Mouse (Mus musculus) left cerebral cortex, adult 11 months (tissue): ENCODE measurements around the gene B4galt1.
A peak's percentile ranks its signal among the peaks of the same experiment; 100 is the strongest.

Experiments
- DNase-seq: peaks from one replicate; pipeline ENCODE4 v3.0.0; 2022; ENCODE audit warnings: low spot score

The B4galt1 gene

DNA sequence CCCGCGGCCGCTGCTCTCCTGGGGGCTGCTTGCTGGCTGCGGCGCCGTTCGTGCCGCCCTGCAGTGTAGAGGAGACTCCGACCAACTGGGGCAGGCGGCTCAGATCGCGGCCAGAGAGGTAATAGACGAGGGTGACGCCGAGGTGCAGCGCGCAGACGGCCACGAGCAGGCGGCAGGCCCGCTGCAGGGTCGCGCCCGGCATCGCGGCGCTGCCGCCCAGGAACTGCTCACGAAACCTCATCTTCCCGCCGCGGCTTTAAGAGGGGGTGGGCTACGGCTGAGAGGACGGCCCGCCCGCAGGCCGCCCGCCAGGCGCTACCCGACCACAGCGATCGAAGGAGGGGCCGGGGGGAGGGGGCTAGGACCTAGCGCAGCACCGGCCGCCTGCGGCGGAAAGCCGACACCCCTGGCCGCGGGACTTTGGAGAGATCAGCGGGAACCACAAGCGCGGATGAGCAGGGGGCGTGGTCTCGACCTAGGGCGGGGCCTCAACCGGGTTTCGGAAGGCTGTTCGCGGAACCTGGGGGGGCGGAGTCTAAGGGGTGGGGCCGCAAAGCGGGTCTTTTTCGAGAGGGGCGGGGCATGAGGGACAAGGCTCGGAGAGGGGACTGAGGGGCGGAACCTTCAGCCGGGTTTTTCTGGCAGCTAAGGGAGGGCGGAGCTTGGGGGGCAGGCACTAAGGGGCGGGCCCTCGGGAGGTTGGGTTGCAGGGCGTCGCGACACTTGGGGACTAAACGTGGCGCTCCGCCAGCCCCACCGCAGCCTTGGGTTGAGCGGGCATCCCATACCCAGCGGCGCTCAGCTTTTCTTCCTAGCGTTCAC is at the start of gene B4galt1:
B4galt1 (minus strand) TSS at position 441 of the 822 bp plus-strand sequence.
- peak; percentile 84 for DNase-seq

GRCm38 (mm10) chr4:40900612-40901011 is 46.8 kb upstream of the B4galt1 start:
- no peak for DNase-seq

GRCm38 (mm10) chr4:40900071-40900470 is 46.3 kb upstream of the B4galt1 start:
- no peak for DNase-seq

GRCm38 (mm10) chr4:40899264-40899663 is 45.5 kb upstream of the B4galt1 start:
- no peak for DNase-seq

DNA sequence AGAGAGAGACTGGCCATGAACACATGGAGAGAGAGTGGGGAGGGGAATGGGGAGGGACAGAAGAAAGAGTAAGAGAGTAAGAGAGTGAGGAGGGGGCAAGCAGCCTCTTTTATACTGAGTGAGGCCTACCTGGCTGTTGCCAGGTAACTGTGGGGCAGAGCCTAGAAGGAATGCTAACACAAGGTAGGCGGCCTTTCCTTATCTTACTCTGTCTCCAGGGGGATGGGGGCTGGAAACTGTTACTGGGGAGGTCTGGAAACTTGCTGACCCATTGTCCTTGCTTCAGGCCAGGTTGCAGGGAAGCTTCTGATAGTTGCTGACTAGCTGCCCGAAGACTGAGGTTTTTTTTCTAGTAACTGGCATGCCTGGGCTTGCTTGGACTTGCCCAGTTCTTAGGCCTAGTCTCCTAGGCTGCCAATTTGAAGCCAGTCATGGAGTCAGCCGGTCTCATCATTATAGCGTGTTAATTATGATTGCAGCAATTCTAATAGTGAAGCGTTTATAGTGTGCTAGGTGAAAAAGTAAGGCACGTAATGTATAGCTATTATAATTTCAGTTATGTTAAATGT is 44.8 kb upstream of the B4galt1 start:
- DNase-seq, result no peak

GRCm38 (mm10) chr4:40895646-40896045 is 41.8 kb upstream of the B4galt1 start:
- no peak for DNase-seq

DNA sequence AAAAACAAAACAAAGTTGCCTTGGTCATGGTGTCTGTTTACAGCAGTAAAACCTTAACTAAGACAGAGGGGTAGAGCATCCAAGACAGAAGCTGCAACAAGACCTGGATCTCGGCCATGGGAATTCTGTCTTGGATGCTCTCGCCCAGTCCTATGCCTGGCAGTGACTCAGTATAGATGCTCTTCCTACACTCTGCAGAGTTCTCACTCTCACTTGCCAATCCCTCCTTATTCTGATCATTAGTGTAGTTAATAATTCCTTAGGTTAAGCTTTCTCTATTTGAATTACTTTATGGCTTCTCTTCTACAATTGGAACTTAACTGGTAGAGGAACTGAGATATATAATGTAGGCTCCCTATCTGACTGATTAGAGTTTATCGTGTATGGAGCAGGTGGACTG is 41.3 kb upstream of the B4galt1 start:
- DNase-seq, result no peak

GRCm38 (mm10) chr4:40891206-40891605 is 37.4 kb upstream of the B4galt1 start:
- DNase-seq, result no peak

DNA sequence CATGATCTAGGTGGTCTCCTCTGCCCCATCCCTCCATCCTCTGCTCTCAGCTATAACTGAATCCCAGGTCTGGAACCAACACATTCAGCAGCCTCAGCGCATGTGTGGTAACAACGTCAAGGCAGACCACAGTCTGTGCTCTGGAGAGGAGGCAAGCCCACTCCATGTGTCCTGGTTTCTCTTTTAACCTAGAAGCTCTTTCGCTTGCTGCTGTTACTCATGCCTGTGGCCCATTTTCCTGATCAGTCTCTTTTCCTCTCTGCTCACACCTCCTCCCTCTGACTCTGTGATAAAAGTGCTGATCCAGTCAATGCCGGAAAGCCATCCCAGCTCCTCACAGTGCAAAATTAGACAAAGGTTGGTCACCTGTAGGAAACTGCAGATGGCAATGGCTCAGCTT is 36.2 kb upstream of the B4galt1 start:
- no peak for DNase-seq

GRCm38 (mm10) chr4:40889252-40889651 is 35.4 kb upstream of the B4galt1 start:
- DNase-seq, result no peak

- DNase-seq, result no peak
Measured at GRCm38 (mm10) chr4:40888839-40889238, 35.0 kb upstream of the B4galt1 start.

DNA sequence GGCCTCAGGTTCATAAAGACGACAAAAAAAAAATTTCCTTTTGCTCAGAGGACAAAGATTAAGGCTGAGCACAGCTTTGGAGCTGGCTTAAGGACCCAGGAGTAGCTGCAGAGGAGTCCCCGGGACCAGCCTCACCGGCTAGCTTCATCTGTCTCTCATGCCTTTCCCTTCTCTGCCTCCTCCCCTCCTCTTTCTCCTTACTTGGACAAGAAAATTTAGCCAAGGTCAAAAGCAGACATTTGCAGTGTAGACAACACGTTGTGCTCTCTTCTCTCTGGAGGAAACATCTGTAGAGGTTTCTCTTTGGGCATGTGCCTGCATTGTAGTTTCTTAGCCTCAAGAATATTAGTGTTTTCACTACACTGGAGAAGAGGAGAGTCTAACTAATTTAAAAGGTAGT is 32.1 kb upstream of the B4galt1 start:
- DNase-seq, result no peak

- DNase-seq, result no peak
Measured at GRCm38 (mm10) chr4:40885166-40885525, 31.3 kb upstream of the B4galt1 start.

DNA sequence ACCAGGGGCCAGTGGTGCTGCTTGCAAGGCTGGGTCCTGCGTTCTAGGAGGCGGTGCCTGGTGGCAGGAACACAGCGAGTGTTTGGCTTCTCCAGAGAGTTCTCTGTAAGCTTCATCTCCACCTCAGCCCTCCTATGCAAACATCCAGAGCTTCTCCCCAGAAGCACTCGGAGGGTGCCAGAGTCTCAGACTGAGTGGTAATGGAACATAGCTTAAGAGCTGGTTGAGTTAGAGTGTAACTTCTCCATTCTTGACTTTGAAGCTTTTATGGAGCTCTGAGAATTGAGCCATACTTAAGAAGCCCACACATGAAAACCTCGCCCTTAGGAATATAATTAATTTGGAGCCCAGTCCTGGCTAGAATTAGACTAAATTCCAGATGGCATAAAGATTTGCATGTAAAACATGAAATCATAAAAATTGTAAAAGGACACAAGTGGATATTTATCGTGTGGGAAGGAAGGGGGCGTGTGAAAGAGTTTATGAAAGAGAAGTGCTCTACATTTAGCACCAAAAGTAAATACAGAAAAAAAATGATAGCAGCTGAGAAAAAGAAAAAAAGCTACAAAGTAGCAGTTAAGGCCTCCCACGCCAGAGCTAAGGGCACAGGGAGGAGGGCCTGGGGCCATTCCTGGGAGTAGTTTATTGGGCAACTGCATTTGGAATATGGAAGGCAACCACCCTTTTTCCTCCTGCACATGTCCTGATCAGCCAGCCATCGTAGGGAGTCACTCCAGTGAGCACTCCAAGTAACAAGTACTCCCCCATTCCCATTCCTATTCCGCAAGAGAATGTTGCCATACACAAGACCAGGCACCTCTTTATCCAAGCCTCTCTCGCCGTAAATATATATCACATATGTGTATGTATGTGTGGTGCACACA is 30.7 kb upstream of the B4galt1 start:
- DNase-seq, result no peak

- DNase-seq, result no peak
Measured at GRCm38 (mm10) chr4:40883200-40883599, 29.4 kb upstream of the B4galt1 start.

- DNase-seq, result no peak
Measured at GRCm38 (mm10) chr4:40877528-40877927, 23.7 kb upstream of the B4galt1 start.

GRCm38 (mm10) chr4:40876814-40877371 is 23.1 kb upstream of the B4galt1 start:
- no peak for DNase-seq

- peak; percentile 58 for DNase-seq
Measured at GRCm38 (mm10) chr4:40875842-40876241, 22.0 kb upstream of the B4galt1 start.

GRCm38 (mm10) chr4:40874794-40875552 is 21.2 kb upstream of the B4galt1 start:
- DNase-seq, result no peak

DNA sequence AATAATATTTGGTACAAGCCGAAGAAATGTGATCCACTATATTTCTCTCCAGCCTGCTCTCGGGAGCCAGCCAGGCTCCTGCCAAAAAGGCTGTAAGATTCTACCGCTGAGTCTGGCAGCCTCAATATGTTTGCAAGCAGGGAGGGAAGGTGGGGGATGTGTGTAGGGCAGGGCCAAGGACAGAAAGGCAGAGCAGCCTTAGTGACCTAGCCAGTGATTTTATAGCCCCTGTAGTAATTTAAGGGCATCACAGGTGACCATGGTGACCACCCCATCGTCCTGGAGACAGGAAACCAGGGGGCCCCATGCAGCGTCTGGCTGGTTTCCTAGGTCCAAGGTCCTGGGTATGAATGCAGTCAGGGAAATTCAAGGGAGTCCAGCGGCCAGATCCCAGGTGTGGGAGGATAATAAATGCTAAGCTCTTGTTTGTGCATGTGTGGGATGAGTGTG is 20.4 kb upstream of the B4galt1 start:
- no peak for DNase-seq

GRCm38 (mm10) chr4:40873320-40873719 is 19.5 kb upstream of the B4galt1 start:
- DNase-seq, result no peak

DNA sequence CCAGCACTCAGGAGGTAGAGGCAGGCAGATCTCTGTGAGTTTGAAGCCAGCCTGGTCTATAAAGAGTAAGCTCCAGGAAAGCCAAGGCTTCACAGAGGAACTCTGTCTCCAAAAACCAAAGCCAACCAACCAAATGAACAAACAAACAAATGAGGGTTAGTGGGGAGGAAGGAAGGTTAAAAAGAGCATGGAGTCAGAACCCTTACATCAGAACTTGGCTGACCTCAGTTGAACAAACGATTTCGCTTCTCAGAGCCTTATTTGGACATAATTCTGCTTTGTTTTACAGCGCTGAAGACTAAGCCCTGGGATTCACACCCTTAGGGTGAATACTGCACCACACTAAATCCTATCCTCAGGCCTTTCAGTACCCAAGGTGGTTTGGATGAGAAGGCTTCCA is 18.3 kb upstream of the B4galt1 start:
- no peak for DNase-seq
